Mouse (Mus musculus) embryonic fibroblast, embryonic 13.5 days (primary cell): ENCODE results near the gene Ssbp2. TPM values are rescaled to one million over a fixed set of nuclear protein-coding genes. Genes with fewer than 3 reads are reported as not detected.

ENCODE experiments used
- H3K27ac ChIP-seq: 2 replicates; pipeline ENCODE4 v1.5.1; 2012; ENCODE audit warnings: low read length, control low read depth, inconsistent platforms; ENCODE audit not compliant: insufficient read depth
- H3K4me1 ChIP-seq: 2 replicates; pipeline ENCODE4 v1.6.1; 2011; ENCODE audit warnings: low read length; ENCODE audit not compliant: control insufficient read depth, insufficient read depth
- H3K4me3 ChIP-seq: 2 replicates; pipeline ENCODE4 v1.5.1; 2011; ENCODE audit warnings: mild to moderate bottlenecking, control low read depth, low read length; ENCODE audit not compliant: insufficient read depth
- CTCF ChIP-seq: IDR thresholded peaks from 2 replicates; pipeline ENCODE4 v1.5.1; 2011; ENCODE audit warnings: mild to moderate bottlenecking, control low read depth, low read length, moderate library complexity, borderline replicate concordance; ENCODE audit not compliant: insufficient read depth
- POLR2A ChIP-seq: IDR thresholded peaks from 2 replicates; pipeline ENCODE4 v1.6.1; 2011; ENCODE audit warnings: low read depth, mild to moderate bottlenecking, control low read depth, low read length, moderate library complexity
- polyA plus RNA-seq: library from polyadenylated mRNA; stranded (reverse); fragments of >200 nt; gene quantifications from 2 replicates; pipeline ENCODE4 v1.2.4, GENCODE M21; 2011; ENCODE audit warnings: low read depth; ENCODE audit not compliant: missing spikeins, insufficient read length

The Ssbp2 gene
- polyA plus RNA-seq, 1 experiment: 57.2 TPM

- TF ChIP-seq POLR2A: no peak
- no peak for TF ChIP-seq CTCF
- H3K27ac ChIP-seq: no peak overlapping the region
Measured at GRCm38 (mm10) chr13:91640219-91640618, 180.1 kb downstream of the Ssbp2 start.

GRCm38 (mm10) chr13:91648240-91648639, 188.2 kb downstream of the Ssbp2 start:
- TF ChIP-seq CTCF (peak; percentile 79), POLR2A (no peak)
- Histone ChIP-seq H3K27ac (no peak overlapping the region), H3K4me3 (no peak overlapping the region), H3K4me1 (no peaks in the 10 kb centered on the region)

More at GRCm38 (mm10) chr13:91640219-91640618, 180.1 kb downstream of the Ssbp2 start:
- no peak overlapping the region for H3K4me3 ChIP-seq
- H3K4me1 ChIP-seq: no peaks in the 10 kb centered on the region

GRCm38 (mm10) chr13:91649926-91650325, 189.8 kb downstream of the Ssbp2 start:
- no peak overlapping the region for H3K4me3 ChIP-seq
- TF ChIP-seq POLR2A: peak; percentile 44; the same call in 1 of the 2 replicates
- TF ChIP-seq CTCF: no peak
- H3K4me1 ChIP-seq: no peaks in the 10 kb centered on the region
- H3K27ac ChIP-seq: no peak overlapping the region

- H3K4me3 ChIP-seq: no peak overlapping the region
- TF ChIP-seq POLR2A (no peak), CTCF (no peak)
- no peaks in the 10 kb centered on the region for H3K4me1 ChIP-seq
- H3K27ac ChIP-seq: no peak overlapping the region
Measured at GRCm38 (mm10) chr13:91661068-91661795, 201.1 kb downstream of the Ssbp2 start.

- Histone ChIP-seq H3K27ac (no peak overlapping the region), H3K4me1 (no peaks in the 10 kb centered on the region), H3K4me3 (no peak overlapping the region)
- no peak for TF ChIP-seq CTCF
- no peak for TF ChIP-seq POLR2A
Measured at GRCm38 (mm10) chr13:91662751-91663150, 202.7 kb downstream of the Ssbp2 start.

- no peak for TF ChIP-seq CTCF
- TF ChIP-seq POLR2A: no peak
Measured at GRCm38 (mm10) chr13:91673241-91673640, 213.2 kb downstream of the Ssbp2 start.

GRCm38 (mm10) chr13:91680764-91681437, 220.8 kb downstream of the Ssbp2 start:
- TF ChIP-seq POLR2A (no peak), CTCF (no peak)
- Histone ChIP-seq H3K4me3 (no peak overlapping the region), H3K27ac (no peak overlapping the region), H3K4me1 (no peaks in the 10 kb centered on the region)

More at GRCm38 (mm10) chr13:91673241-91673640, 213.2 kb downstream of the Ssbp2 start:
- no peak overlapping the region for H3K27ac ChIP-seq
- no peak overlapping the region for H3K4me3 ChIP-seq
- no peaks in the 10 kb centered on the region for H3K4me1 ChIP-seq

- Histone ChIP-seq H3K27ac (no peak overlapping the region), H3K4me1 (no peaks in the 10 kb centered on the region), H3K4me3 (no peak overlapping the region)
- no peak for TF ChIP-seq CTCF
- no peak for TF ChIP-seq POLR2A
Measured at GRCm38 (mm10) chr13:91681474-91681873, 221.4 kb downstream of the Ssbp2 start.

GRCm38 (mm10) chr13:91690118-91690517, 230.0 kb downstream of the Ssbp2 start:
- no peak overlapping the region for H3K4me3 ChIP-seq
- H3K4me1 ChIP-seq: no peaks in the 10 kb centered on the region
- TF ChIP-seq CTCF (no peak), POLR2A (no peak)
- no peak overlapping the region for H3K27ac ChIP-seq

GRCm38 (mm10) chr13:91693615-91694014, 233.5 kb downstream of the Ssbp2 start:
- Histone ChIP-seq H3K4me3 (no peak overlapping the region), H3K27ac (no peak overlapping the region), H3K4me1 (no peaks in the 10 kb centered on the region; the same call in 1 of the 2 replicates)
- no peak for TF ChIP-seq POLR2A
- no peak for TF ChIP-seq CTCF

- Histone ChIP-seq H3K27ac (no peak overlapping the region), H3K4me3 (no peak overlapping the region), H3K4me1 (no peaks in the 10 kb centered on the region; the same call in 1 of the 2 replicates)
- TF ChIP-seq CTCF: no peak
- TF ChIP-seq POLR2A: no peak
Measured at GRCm38 (mm10) chr13:91695406-91695805, 235.3 kb downstream of the Ssbp2 start.
